Mouse (Mus musculus) layer of hippocampus, adult 2 months (tissue): ENCODE data around the gene Bace1. TPM values are rescaled to one million over a fixed set of nuclear protein-coding genes. Genes with fewer than 3 reads are reported as not detected.

Experiments used
- DNase-seq, 2 experiments: peaks; one replicate each; pipeline ENCODE4 v3.0.0; 2022; ENCODE audit warnings: low spot score in 2 of 2
- H3K27ac ChIP-seq: fragments of 200-600 bp; 2 replicates; pipeline ENCODE4 v1.8.1; 2022
- H3K4me3 ChIP-seq: fragments of 200-600 bp; 2 replicates; pipeline ENCODE4 v1.8.1; 2022; ENCODE audit warnings: mild to moderate bottlenecking
- CTCF ChIP-seq: fragments of 200-600 bp; conservative IDR thresholded peaks from 2 replicates; pipeline ENCODE4 v1.8.1; 2022; ENCODE audit warnings: antibody characterized with exemption, mild to moderate bottlenecking, moderate library complexity
- total RNA-seq, 2 experiments: library from RNA; stranded (reverse); gene quantifications; 2 replicates each; pipeline ENCODE4 v1.2.3; 2021

The Bace1 gene
- total RNA-seq, 2 experiments from 2014 or later = 76.6 to 80.3 TPM

GRCm38 (mm10) chr9:45869181-45869580 is 30.8 kb downstream of the Bace1 start:
- Histone ChIP-seq H3K4me3 (no peak overlapping the region), H3K27ac (no peak overlapping the region)
- TF ChIP-seq CTCF = no peak
- DNase-seq = no peak

- no peak overlapping the region for H3K27ac ChIP-seq
- TF ChIP-seq CTCF = no peak
- no peak for DNase-seq
Measured at GRCm38 (mm10) chr9:45870265-45870664, 31.9 kb downstream of the Bace1 start.

GRCm38 (mm10) chr9:45877928-45878327 is 39.5 kb downstream of the Bace1 start:
- H3K4me3 ChIP-seq = no peak overlapping the region
- TF ChIP-seq CTCF = peak; percentile 51
- DNase-seq = no peak
- no peak overlapping the region for H3K27ac ChIP-seq

More at GRCm38 (mm10) chr9:45870265-45870664, 31.9 kb downstream of the Bace1 start:
- H3K4me3 ChIP-seq = no peak overlapping the region

- TF ChIP-seq CTCF = no peak
- DNase-seq = no peak
- H3K4me3 ChIP-seq = no peak overlapping the region
- H3K27ac ChIP-seq = no peak overlapping the region
Measured at GRCm38 (mm10) chr9:45893681-45894080, 55.3 kb downstream of the Bace1 start.

- TF ChIP-seq CTCF = no peak
- no peak for DNase-seq
- Histone ChIP-seq H3K4me3 (peak overlapping the region; percentile 100), H3K27ac (peak overlapping the region; percentile 100; the same call in 1 of the 2 replicates)
Measured at GRCm38 (mm10) chr9:45905196-45905595, 66.8 kb downstream of the Bace1 start.

- H3K27ac ChIP-seq = peak overlapping the region; percentile 100
- TF ChIP-seq CTCF = no peak
- no peak for DNase-seq
- H3K4me3 ChIP-seq = peak overlapping the region; percentile 100
Measured at GRCm38 (mm10) chr9:45905811-45906237, 67.4 kb downstream of the Bace1 start.

- DNase-seq = peak; percentile 89
- peak within 1 kb of the TSS; percentile 100 for H3K27ac ChIP-seq
- H3K4me3 ChIP-seq = peak within 1 kb of the TSS; percentile 100
- TF ChIP-seq CTCF = peak; percentile 91
Measured at GRCm38 (mm10) chr9:45906355-45907077, 68.1 kb downstream of the Bace1 start, which contains the start of the genes Pcsk7 and Rnf214. TSS of gene Pcsk7 (plus strand) at chr9:45906497. TSS of gene Rnf214 (minus strand) at chr9:45906911.

- no peak for TF ChIP-seq CTCF
- DNase-seq = peak in 1 of 2 experiments; percentile 16
- Histone ChIP-seq H3K4me3 (peak overlapping the region; percentile 100), H3K27ac (peak overlapping the region; percentile 100)
Measured at GRCm38 (mm10) chr9:45907078-45907428, 68.7 kb downstream of the Bace1 start.

GRCm38 (mm10) chr9:45910995-45911394 is 72.6 kb downstream of the Bace1 start:
- Histone ChIP-seq H3K27ac (no peak overlapping the region), H3K4me3 (no peak overlapping the region)
- no peak for TF ChIP-seq CTCF
- no peak for DNase-seq

- peak; percentile 87 for TF ChIP-seq CTCF
- DNase-seq = peak in 1 of 2 experiments; percentile 29
- H3K27ac ChIP-seq = no peak overlapping the region
- H3K4me3 ChIP-seq = no peak overlapping the region
Measured at GRCm38 (mm10) chr9:45911673-45912072, 73.3 kb downstream of the Bace1 start.

Other genes with a start within 250 kb of the Bace1 start
- 10 to 100 TPM; 13.6 TPM for gene Cep164, start 9.9 kb upstream of the Bace1 start, total RNA-seq
- 10 to 100 TPM; 25.0 to 28.0 TPM for gene Pcsk7, start 67.9 kb downstream of the Bace1 start, total RNA-seq
- 10 to 100 TPM; 75.2 to 81.3 TPM for gene Rnf214, start 68.3 kb downstream of the Bace1 start, total RNA-seq
- gene Tagln, start 97.5 kb downstream of the Bace1 start, total RNA-seq = 10 to 100 TPM in 1 of 2 experiments, 1 to 10 TPM in 1; 7.0 to 13.2 TPM
- 10 to 100 TPM; 78.3 to 80.8 TPM for gene Sidt2, start 116.7 kb downstream of the Bace1 start, total RNA-seq
- gene Pafah1b2, start 174.1 kb downstream of the Bace1 start, total RNA-seq = 100 to 1,000 TPM; 215 to 228 TPM
- 100 to 1,000 TPM; 133 to 141 TPM for gene Sik3, start 174.2 kb downstream of the Bace1 start, total RNA-seq